Mouse (Mus musculus) B cell, adult 2 months (primary cell): ENCODE data around the gene Sema6d.

Experiments used
- DNase-seq, 2 experiments: peaks; one replicate each; pipeline ENCODE4 v3.0.0; 2022

The Sema6d gene

GRCm38 (mm10) chr2:124621972-124622621 is 532.3 kb downstream of the Sema6d start:
- no peak for DNase-seq

- DNase-seq, result no peak
These were observed 534.6 kb downstream of the Sema6d start for GRCm38 (mm10) chr2:124624247-124624929.

GRCm38 (mm10) chr2:124626425-124626824 is 536.7 kb downstream of the Sema6d start:
- DNase-seq, result no peak

GRCm38 (mm10) chr2:124627664-124628063 is 537.9 kb downstream of the Sema6d start:
- DNase-seq, result no peak

GRCm38 (mm10) chr2:124628701-124629100 is 538.9 kb downstream of the Sema6d start:
- DNase-seq, result no peak

- no peak for DNase-seq
These were observed 544.7 kb downstream of the Sema6d start for GRCm38 (mm10) chr2:124634400-124634998.

GRCm38 (mm10) chr2:124635271-124635865 is 545.6 kb downstream of the Sema6d start:
- no peak for DNase-seq

- no peak for DNase-seq
These were observed 547.3 kb downstream of the Sema6d start for GRCm38 (mm10) chr2:124637080-124637479.

GRCm38 (mm10) chr2:124639221-124639963 is 549.6 kb downstream of the Sema6d start:
- no peak for DNase-seq

- DNase-seq, result no peak
These were observed 550.9 kb downstream of the Sema6d start for GRCm38 (mm10) chr2:124640500-124641193.

- DNase-seq, result no peak
These were observed 551.4 kb downstream of the Sema6d start for GRCm38 (mm10) chr2:124641194-124641558.

GRCm38 (mm10) chr2:124642131-124642530 is 552.4 kb downstream of the Sema6d start:
- DNase-seq, result no peak

GRCm38 (mm10) chr2:124650609-124651008 is 560.8 kb downstream of the Sema6d start:
- no peak for DNase-seq

GRCm38 (mm10) chr2:124651146-124651545 is 561.4 kb downstream of the Sema6d start:
- no peak for DNase-seq

GRCm38 (mm10) chr2:124653161-124653560 is 563.4 kb downstream of the Sema6d start:
- no peak for DNase-seq

GRCm38 (mm10) chr2:124657358-124657757 is 567.6 kb downstream of the Sema6d start:
- DNase-seq, result no peak

GRCm38 (mm10) chr2:124658374-124658773 is 568.6 kb downstream of the Sema6d start:
- DNase-seq, result no peak

GRCm38 (mm10) chr2:124659601-124660000 is 569.8 kb downstream of the Sema6d start:
- DNase-seq, result no peak

GRCm38 (mm10) chr2:124660686-124661085 is 570.9 kb downstream of the Sema6d start:
- DNase-seq, result no peak

GRCm38 (mm10) chr2:124661316-124661715 is 571.5 kb downstream of the Sema6d start:
- DNase-seq, result no peak

- DNase-seq, result no peak
These were observed 572.5 kb downstream of the Sema6d start for GRCm38 (mm10) chr2:124662257-124662656.

GRCm38 (mm10) chr2:124664191-124664590 is 574.4 kb downstream of the Sema6d start:
- no peak for DNase-seq
